Mouse (Mus musculus) cerebellum, adult 11-12 months (tissue): Measurements from ENCODE around the gene Foxf1.

Experiments used
- DNase-seq: peaks from one replicate; pipeline ENCODE4 v3.0.0; 2022

Foxf1 gene

DNA sequence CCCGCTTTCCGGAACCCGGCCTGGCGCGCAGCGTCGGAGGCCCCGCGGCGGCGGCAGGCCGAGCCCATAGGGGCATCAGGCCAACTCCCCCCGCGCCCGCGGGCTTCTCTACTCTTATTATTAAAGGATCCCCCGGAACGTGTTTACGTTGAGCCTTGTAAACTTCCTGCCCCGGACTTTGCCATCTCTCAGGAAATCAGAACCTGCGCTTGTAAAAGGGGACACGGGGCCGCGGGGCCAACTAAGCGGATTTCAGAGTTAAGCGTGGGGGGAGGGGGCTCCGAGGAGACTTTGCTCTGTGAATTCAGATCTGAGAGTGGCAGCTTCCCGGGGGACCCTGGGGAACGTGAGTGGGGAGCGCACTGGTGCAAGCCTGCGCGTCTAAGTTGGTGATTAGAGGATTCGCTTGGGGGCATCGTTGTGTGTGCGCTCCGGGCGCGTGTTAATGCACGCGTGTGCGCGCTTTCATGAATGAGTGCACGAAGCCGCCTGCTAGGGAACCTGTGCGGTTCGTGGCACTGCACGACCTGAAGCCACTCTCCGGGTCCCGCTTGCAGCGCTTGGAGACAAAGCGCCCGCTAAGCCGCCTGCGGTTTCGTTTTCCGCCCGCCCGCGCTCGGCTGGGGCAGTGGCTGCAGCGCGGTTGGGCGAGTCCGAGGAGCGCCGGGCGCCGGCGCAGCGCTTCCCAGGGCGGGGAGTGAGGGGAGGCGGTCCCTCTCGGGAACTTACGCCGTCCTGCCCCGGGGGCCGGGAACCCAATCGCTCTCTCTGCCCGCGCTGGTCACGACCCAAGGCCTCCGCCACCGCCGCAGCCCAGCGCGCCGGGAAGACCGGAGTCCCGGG is 872 bp upstream of the Foxf1 start:
- no peak for DNase-seq

DNA sequence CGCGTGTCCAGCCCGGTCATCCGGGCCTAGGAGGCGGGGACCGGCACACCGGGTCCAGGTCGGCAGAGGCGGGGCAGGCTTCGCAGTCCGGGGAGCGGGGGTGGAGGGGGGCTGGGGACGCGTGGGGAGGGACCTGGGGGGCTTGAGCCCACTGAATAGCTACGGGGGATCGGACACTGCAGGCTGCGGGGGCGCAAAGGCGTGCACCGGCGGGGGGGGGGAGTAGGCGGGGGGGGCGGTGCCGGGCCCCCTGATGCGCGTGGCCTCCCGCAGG is 313 bp upstream of the Foxf1 start:
- no peak for DNase-seq

DNA sequence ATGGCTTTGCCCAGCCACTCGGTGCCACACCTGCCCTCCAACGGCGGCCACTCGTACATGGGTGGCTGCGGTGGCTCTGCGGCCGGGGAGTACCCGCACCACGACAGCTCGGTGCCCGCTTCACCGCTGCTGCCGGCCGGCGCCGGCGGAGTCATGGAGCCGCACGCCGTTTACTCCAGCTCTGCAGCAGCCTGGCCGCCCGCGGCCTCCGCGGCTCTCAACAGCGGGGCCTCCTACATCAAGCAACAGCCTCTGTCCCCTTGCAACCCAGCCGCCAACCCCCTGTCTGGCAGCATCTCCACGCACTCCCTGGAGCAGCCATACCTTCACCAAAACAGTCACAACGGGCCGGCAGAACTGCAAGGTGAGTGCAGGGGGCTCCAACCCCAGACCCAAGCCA is 825 bp downstream of the Foxf1 start:
- DNase-seq: no peak

DNA sequence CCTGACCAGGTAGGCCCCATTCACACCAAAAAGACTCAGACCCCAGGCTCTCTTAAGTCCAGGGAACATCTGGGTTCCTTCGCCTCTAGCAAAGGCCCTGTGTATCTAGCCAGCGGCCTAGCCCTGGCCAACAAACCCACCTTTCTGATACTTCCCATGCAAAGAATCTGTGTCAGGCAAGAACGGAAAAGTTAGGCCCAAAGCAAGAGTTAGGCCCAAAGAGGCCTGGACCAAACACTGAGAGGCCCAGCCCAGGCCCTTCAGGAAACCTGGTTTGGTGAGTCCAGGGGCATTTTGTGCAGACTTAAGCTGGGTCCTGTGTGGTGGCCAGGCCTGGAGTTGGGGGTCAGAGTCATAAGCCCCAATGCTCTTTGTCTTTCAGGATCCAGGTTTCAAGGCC is 1.4 kb downstream of the Foxf1 start:
- no peak for DNase-seq

DNA sequence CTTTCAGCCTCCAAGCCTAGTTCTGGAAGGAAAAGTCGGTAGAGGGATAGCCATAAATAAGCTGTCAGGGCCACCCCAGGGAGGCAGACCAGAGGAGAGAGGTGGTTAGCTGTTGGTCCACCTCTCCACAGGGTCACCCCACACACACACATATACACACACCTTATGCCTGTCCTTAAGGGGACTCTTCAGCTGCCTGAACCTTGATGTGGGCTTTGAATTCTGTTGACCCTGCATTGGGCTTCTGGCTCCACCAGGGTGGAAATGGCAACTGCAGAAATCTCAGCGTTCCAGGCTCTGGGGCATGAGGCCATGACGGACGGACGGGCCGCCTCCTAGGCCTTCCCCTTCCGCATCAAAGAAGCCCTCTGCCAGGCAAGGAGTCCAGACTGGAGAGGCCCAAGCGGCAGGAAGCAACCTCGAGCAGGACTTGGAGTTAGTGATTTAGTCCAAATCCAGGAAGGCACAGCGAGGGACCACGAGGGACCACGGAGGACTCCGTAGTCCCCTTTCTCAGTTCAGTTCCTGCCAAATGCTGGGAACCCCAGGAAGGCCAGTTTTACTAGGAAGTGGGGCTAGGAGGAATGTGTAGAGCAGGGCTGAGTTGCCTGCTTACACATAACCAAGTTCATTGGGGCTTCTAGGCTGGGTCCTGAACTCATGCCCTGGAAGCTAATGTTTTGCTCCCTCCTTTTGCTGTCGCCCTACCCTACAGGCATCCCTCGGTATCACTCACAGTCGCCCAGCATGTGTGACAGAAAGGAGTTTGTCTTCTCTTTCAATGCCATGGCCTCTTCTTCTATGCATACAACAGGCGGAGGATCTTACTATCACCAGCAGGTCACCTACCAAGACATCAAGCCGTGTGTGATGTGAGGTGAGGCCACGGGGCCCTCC is 2.1 kb downstream of the Foxf1 start:
- DNase-seq: no peak

DNA sequence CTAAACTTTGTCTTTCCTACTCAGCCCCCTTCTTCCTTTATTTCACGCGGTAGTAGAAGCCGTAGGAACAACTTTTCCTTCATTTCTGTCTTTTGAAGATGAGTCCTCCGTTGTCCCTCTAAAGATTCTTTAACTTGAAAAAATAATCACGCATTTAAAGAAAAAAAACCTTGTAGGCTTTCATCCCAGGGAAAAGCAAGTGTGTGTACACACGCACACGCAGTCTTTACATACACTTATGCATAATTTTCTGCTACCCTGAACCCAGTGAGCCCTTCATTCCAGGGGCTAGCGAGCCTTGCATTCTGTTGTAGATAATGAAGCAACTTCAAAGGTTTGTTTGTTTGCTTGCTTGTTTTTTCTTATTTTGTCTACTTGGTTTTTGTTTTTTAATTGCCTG is 4.1 kb downstream of the Foxf1 start:
- DNase-seq: no peak

DNA sequence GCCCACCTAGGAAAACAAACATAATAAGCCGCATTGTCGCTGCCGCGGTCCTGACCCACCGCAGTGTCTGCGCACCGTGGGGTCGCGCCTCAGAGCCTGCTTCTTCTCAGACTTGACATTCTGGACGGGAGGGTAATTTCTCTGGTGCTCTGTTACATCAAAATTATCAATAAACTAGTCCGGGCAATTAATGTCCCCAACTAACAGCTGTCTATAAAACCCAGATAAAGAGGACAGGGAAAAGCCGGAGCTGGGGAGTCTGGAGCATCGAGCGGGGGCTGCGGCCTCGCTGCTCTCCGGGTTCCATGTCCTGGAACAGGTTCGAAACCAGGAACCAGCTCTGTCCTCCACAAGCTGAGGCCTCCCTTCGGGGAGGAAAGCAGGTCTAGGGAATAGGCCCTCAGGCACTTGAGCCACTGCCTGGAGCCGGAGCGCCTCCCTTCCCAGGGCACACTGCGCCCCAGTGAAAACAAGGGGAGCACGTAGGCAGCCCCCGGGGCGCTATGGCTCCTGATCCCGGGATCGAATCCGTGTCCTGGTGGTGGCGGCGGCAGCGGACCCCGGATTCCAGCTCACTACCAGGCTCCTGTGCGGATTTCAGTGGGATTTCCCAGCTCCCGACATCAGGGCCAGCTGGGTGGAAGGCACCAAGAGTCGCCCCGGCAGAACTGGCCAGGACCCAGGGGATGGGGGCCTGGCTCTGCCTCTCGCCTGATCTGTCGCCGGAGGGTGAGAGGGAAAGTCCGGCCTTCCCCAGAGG is 4.9 kb downstream of the Foxf1 start:
- DNase-seq: no peak

DNA sequence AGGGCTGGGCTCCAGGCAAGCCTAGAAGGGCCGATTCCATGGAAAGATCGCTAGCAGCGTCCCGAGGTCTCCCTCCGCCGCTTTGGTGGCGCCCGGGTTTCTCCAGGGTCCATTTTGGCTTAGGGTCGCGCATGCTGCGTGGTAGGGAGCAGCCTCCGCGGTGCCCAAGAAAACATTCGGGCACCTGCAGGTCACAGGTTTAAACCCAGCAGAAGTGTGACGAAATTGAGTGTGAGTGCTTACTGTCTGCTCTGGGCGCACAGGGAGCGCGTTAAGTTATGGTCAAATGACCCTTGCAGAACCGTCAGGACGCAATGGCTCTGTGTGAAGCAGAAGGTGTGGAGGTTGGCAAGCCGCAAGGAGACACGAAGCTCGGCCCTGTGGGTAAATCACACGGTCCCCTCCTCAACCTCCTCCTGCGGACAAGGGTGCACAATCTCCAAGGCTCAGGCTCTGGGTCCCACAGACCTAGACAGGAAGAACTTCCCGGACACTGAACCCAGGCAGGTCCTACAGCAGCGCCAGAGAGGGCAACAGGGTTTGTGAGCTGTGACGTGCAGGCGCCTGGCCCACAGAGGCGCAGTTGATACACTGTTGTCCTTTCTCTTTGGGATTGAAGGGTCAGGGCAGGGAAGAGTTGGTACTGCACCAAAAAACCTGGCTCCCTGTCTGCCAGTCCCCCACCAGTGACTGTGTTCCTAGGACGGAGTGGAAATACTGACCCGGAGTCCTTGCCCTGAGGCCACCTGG is 5.6 kb downstream of the Foxf1 start:
- no peak for DNase-seq

DNA sequence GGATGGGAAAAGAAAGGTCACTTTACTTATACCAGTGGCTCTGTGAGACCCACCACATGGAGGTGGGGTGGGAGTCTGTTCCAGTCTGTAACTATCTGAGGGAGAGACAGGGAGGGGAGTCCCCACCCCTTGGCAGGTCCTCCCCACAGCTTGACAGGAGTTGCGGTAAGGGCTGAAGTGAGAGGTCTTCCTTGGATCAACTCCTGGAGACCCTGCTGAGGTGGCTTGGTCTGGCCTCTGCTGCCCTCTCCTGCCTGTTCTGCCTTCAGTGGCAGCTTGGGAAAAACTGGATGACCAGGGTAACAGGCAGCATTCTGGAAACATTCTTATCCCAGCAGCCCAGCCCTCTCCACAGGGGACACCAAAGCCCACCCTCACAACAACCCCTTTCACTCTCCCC is 6.5 kb downstream of the Foxf1 start:
- DNase-seq: no peak

DNA sequence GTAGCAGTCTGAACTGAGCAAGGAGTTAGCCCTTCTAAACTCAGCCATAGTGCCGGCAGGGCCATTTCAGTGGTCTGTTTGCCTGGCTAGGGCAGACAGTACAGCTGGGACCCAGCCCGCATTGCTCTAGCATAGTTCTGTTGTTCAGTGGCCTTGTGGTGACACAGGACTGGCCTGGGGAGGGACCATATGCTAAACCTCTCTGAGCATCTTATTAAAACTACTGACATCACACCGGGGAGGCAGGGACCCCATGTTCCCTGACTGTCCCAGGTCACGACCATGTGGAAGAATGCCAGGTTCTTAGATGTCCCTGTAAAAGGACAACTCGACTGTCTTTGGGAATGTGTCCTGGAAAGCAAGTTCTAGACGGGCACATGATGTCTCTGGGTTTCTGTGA is 8.0 kb downstream of the Foxf1 start:
- no peak for DNase-seq

DNA sequence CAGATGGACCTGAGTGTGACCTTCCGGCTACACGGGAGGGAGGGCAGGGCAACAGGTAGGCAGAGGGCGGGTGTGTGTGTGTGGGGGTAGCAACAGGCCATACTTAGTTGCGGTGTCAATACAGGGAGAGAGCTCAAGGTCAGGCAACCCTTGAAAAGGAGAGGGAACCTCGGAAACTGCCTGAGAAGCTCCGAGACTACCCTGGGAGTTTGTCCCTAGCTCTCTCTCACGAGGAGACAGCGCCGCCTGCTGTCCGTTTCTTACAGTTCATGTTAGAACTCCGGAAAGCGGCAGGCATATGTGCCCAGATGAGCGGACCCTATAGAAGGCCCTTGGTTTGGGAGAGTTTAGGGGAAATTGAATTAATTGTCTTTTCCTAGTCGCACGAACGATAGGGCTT is 8.4 kb downstream of the Foxf1 start:
- peak; percentile 45 for DNase-seq

DNA sequence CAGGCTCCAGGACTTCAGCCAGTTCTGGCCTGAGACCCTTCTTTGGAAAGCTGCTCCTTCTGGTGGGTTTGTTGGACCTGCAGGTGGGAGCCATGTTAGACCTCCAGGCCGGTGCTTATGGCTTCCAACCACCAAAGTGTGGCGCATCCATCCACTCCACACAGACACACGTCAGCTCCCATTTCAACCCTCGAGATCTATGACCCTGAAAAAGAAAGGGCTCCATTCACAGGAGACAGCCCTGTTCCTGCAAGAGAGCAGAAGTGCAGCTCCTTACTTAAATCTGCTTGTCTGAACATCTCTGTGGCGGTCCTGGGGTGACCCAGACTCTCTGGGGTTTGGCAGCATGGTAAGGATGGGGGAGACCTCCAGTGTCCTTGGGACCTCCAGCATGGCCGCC is 9.3 kb downstream of the Foxf1 start:
- DNase-seq: no peak

DNA sequence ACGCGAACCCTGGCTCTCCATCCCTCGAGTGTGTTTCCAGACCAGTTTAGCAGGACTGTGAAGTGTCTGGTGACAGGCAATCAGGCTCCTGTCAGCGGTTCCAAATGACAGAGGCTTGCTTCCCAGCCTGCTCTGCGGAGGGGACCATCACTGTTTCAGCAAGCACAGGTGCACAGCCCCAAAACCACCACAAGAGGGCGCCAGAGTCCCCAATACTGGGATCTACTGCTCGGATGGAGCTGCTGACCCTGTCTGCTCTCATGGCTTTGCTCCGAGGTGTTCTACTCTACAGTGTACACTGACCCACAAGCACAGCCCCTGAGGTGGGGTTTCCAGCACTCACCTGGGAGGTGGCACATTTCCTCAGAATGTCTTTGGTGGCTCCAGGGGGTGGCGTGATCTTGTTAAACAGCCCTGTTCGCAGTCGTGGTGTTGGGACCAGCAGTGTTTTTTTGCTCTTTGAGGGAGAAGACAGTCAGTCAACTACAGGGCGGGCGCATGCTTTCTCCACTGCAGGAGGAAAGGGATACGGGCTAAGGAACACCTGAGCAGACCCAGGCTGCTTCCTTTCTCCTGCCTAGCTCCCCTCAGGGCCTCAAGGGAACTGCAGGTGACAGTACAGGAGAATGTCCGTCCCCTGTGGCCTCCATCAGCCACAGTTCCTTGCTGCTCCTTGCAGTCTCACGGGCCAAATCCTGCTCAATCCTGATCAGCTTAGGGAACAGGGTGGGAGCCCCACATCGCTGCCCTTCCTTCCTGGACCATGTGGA is 20.0 kb downstream of the Foxf1 start:
- peak; percentile 55 for DNase-seq

DNA sequence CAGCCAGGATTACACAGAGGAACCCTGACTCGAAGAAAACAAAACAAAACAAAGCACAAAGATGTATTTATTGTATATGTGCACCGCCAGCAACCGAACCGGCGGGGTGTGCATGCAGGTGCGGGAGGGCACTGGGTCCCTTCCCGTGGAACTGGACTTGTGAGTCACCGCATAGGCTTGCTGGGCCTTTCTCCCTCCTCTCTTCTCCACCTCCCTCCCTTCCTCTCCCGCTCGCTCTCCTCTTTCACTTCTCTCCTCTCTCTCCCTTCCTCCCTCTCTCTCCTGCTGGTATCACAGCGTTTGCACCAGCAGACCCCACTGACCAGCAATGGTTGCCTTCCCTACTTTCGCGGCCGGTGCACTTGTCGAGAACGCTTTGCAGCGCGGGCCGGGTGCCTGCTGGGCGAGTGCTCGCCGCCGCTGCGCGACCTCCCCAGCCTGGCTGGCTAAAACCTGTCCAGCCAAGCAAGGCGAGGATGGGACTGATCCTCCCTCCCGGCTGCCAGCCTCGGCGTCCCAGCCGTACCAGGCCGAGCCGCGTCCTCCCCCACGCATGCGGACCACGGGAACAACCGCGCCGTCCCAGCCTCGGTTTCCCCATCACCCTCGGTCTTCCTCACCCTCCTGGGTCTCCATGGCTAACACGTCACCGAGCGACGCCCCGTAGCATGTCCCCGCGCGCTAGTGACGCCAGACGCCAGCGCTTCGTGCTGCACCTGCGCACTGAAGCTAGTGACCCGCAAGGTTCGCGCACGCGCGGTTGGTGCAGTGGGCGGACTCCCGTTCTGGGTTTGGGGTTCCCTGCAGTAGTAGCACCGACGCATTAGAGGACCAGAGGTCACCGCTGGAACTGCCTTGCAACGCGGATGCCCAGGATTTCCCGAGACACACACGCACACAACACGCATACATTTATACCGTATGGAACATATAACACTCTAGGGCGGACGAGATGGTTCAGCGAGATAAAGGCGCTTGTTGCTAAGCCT is 23.8 kb downstream of the Foxf1 start, which contains the start of gene Mthfsd:
TSS of gene Mthfsd (minus strand) at position 725 of the 989 bp plus-strand sequence.
- peak; percentile 99 for DNase-seq

DNA sequence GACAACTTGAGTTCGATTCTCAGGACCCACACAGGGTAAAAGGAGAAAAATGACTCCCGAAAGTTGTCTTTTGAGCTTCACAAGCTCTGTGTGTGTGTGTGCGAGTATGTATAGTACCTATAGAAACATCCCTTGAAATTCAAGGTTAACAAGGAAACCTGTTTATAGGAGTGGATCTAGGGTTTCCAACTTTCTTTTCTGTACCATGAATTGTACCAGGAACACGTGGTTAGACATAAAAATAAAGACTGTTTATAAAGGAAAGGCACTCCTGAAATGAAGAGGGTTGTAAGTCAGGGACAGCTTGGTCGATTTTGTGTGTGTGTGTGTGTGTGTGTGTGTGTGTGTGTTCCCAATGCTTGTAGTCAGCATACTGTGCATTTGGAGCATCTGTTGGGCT is 24.5 kb downstream of the Foxf1 start:
- no peak for DNase-seq

DNA sequence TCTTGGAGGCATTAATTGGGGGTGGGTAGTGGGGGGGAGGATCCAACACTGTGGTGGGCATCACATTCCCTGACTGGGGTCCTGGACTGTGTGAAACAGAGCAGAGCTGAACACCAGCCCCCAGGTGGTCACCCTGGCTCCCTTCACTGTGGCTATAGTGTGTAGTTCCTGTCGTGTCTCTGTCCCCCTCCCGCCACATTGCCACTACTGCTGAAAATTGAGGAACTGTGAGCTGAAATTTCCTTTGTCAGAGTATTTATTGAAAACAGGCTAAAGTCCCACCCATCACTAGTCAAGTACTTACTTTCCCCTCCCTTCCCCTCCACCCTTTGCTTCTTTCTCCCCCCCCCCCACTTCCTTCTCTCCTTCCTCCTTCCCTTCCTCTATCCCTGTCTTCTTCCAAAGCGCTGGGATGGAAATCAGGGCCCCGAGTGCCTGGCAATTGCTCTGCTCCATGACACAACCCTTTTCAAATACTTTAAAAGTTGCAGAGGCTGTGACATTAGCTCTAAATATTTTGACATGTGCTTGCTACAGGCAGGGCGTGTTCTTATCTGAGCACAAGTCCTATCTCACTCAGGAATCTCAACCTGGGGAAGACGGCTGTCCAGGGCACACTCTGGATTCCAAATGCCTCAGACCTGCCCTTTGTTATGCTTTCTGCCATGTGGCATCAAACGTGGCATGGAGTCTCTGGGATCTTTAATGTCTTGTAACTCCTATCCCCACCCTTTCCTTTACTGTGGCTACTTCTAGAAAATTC is 27.1 kb downstream of the Foxf1 start:
- DNase-seq: no peak

DNA sequence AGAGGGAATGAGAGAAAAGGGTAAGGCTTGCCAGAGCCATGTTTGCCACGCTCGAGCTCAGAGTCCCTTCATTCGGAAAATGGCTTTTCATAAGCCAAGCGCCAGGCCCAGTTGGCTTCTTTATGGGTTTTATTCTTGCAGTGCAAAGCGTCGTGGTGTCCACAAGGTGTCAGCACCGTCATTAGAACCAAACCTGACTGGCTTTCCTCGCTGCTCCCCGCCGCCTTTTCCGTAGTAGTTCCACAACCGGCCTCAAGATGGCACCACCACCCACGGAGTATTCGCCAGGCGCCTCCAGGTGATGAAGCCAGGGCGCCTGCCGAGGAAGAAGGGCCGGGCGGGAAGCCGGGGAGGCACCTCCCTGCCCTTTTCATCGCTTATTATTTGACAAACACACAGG is 29.1 kb downstream of the Foxf1 start:
- peak; percentile 92 for DNase-seq

DNA sequence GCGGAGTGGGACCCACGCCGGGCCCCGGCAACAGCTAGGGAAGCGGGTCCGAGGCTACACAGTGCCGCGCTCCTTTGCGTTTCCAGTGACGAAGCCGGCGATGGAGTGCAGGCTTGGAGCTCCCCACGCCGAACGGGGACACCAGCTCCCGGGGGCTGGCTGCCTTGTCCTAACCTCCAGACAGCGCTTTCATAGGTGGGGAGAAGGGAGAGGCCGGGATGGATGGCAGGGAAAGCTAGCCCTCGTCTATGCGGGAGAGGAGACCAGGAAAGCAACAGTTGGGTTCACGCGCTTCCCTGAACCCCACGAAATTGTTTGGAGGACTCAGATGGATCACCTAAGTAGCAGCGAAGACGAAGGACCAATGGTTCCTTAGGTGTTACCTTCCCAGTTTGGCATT is 30.9 kb downstream of the Foxf1 start:
- DNase-seq: no peak

DNA sequence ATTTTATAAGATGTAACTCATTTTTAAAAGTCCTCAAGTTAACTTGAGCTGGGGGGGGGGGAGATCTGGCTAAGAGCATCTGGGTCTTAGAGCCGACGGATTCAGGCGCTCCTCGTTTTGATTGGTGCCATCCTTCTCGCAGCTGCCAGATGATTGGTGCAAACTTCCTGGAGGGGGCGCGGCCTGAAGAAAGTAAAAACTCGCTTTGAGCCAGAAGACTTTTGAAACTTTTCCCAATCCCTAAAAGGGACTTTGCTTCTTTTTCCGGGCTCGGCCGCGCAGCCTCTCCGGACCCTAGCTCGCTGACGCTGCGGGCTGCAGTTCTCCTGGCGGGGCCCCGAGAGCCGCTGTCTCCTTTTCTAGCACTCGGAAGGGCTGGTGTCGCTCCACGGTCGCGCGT is 31.8 kb downstream of the Foxf1 start, which contains the start of gene Foxc2:
TSS of gene Foxc2 (plus strand) at position 224 of the 400 bp plus-strand sequence.
- DNase-seq: peak; percentile 23
